Mouse (Mus musculus): Measurements from ENCODE around the gene Hist1h2ad. TPM values are rescaled to one million over a fixed set of nuclear protein-coding genes. Genes with fewer than 3 reads are reported as not detected.
A peak's percentile ranks its signal among the peaks of the same experiment; 100 is the strongest.
"Not testable (repeated sequence)": the region's sequence is repeated elsewhere in the genome, so short reads cannot be mapped to it uniquely, and the experiment has no call there.

The Hist1h2ad gene
- 2.9 and 3.4 TPM in 2 replicates for polyA plus RNA-seq (2015; fragmentation: Nextera tagmentation; extraction: Ambion mirVana)

DNA sequence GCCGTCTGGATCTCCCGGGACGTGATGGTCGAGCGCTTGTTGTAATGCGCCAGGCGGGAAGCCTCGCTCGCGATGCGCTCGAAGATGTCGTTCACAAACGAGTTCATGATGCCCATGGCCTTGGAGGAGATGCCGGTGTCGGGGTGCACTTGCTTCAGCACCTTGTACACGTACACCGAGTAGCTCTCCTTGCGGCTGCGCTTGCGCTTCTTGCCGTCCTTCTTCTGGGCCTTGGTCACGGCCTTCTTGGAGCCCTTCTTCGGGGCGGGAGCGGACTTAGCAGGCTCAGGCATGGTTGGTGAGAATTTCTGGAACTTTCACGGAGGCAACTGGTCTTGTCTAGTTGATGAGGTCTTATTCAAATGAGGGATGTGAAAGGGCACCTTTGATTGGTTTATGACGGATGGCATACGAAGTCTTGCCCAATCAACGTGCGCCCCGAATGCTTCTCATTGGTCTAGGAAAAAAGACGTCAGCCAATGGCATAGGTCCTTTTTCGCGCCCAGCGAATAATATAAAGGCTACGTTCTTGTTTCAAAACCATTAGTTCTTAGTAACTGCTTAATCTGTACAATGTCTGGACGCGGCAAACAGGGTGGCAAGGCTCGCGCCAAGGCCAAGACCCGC, at the start of gene Hist1h2ad, which contains the start of gene Hist1h2bf:
Gene Hist1h2ad, plus strand, starts transcription at position 484 of the 627 bp plus-strand sequence.
Gene Hist1h2bf, minus strand, starts transcription at position 299 of the 627 bp plus-strand sequence.
- not testable (repeated sequence) for H3K36me3 ChIP-seq (ENCODE audit: control insufficient read depth, insufficient read depth, low read length); H3K27me3 ChIP-seq (ENCODE audit: control insufficient read depth, insufficient read depth, low read depth, low read length); H3K9me3 ChIP-seq (ENCODE audit: control insufficient read depth, low read length); H3K4me1 ChIP-seq (replicated peaks; ENCODE audit: control insufficient read depth, insufficient read depth, low read length)
- Histone ChIP-seq H3K9ac (ENCODE audit: low read length) (peak within 1 kb of the TSS; percentile 70), H3K27ac (ENCODE audit: low read length) (peak within 1 kb of the TSS; percentile 91), H3K4me2 (ENCODE audit: low read depth, low read length) (peak within 1 kb of the TSS; percentile 85), H3K4me3 (ENCODE audit: low read length) (peak within 1 kb of the TSS; percentile 52)
- ATAC-seq (ENCODE audit: low read depth), result peak; percentile 89
- WGBS, result 0% methylated on average over 27 of the region's 42 CpGs

DNA sequence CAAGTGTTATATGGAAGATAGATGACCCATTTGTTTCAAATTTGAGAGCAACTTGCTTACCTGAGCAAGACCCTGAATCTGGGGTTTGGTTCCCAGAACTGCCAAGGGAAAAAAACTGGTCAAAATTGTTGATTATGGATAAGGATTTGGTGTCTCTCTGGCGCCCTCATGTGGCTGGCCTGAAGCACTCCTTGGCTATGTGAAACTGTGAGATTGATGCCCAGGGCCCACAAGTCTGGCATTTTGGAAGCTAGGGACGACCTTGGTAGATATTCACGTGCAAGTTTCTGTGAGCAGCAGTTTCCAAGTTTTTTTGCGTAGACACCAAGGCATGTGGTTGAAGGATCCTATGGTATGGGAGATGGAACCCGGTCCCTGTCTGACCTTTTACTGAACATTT, 49.5 kb upstream of the Hist1h2ad start:
- peaks cover 12% of the 10 kb centered on the region; the same call in 1 of the 2 replicates for H3K4me1 ChIP-seq (replicated peaks; ENCODE audit: control insufficient read depth, insufficient read depth, low read length)
- H3K9me3 ChIP-seq (ENCODE audit: control insufficient read depth, low read length), result no peaks in the 10 kb centered on the region
- no peaks in the 10 kb centered on the region for H3K36me3 ChIP-seq (ENCODE audit: control insufficient read depth, insufficient read depth, low read length)
- no peak overlapping the region for H3K4me2 ChIP-seq (ENCODE audit: low read depth, low read length)
- no peak overlapping the region for H3K4me3 ChIP-seq (ENCODE audit: low read length)
- peak; percentile 21; the same call in 1 of the 2 replicates for ATAC-seq (ENCODE audit: low read depth)
- no peak overlapping the region for H3K27ac ChIP-seq (ENCODE audit: low read length)
- no peak overlapping the region for H3K9ac ChIP-seq (ENCODE audit: low read length)
- WGBS, result 6% methylated on average over 5 of the region's 5 CpGs
- H3K27me3 ChIP-seq (ENCODE audit: control insufficient read depth, insufficient read depth, low read depth, low read length), result no peaks in the 10 kb centered on the region

DNA sequence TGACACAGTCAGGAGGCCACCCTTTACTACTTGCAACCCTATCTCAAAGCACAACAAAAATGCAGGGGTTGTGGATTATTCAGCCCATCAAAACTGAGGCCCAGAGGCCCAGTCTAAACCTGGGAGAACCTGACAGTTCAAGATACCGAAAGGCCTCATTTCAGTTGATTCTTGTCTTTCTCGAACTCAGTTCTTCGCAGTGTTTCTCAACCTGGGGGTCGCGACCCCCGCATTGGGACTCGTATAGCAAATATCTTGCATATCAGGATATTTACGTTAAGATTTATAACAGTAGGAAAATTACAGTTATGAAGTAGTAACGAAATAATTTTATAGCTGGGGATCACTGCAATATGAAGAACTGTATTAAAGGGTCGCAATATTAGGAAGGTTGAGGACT, 48.3 kb upstream of the Hist1h2ad start:
- H3K4me3 ChIP-seq (ENCODE audit: low read length), result peak overlapping the region; percentile 52
- H3K36me3 ChIP-seq (ENCODE audit: control insufficient read depth, insufficient read depth, low read length), result no peaks in the 10 kb centered on the region
- peak overlapping the region; percentile 21 for H3K9ac ChIP-seq (ENCODE audit: low read length)
- H3K4me2 ChIP-seq (ENCODE audit: low read depth, low read length), result peak overlapping the region; percentile 62
- WGBS, result under 1% methylated on average over 10 of the region's 10 CpGs
- peaks cover 12% of the 10 kb centered on the region; the same call in 1 of the 2 replicates for H3K4me1 ChIP-seq (replicated peaks; ENCODE audit: control insufficient read depth, insufficient read depth, low read length)
- ATAC-seq (ENCODE audit: low read depth), result no peak
- no peaks in the 10 kb centered on the region for H3K27me3 ChIP-seq (ENCODE audit: control insufficient read depth, insufficient read depth, low read depth, low read length)
- no peak overlapping the region for H3K27ac ChIP-seq (ENCODE audit: low read length)
- no peaks in the 10 kb centered on the region for H3K9me3 ChIP-seq (ENCODE audit: control insufficient read depth, low read length)

DNA sequence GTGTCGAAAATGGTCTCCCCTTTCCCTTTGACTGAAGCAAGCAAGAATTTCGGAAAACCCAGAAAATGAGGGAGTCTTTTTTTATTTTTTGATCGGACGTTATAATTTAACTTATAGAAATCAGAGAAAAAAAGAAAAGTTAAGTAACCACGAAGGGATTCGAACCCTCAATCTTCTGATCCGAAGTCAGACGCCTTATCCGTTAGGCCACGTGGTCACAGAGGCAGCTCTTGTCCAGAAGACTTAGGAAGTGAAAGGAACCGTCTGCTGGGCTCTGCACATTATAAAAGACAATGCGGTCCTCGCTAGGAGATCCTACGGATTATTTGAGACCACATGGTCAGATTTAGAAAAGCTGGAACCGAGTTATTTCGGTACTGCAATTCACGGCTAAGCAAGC, 47.9 kb upstream of the Hist1h2ad start:
- WGBS, result under 1% methylated on average over 17 of the region's 17 CpGs
- peak; percentile 42; the same call in 1 of the 2 replicates for ATAC-seq (ENCODE audit: low read depth)

GRCm38 (mm10) chr13:23529005-23529404, 45.2 kb upstream of the Hist1h2ad start:
- no peak overlapping the region for H3K4me2 ChIP-seq (ENCODE audit: low read depth, low read length)
- no peaks in the 10 kb centered on the region for H3K27me3 ChIP-seq (ENCODE audit: control insufficient read depth, insufficient read depth, low read depth, low read length)
- H3K9me3 ChIP-seq (ENCODE audit: control insufficient read depth, low read length), result no peaks in the 10 kb centered on the region
- no peaks in the 10 kb centered on the region for H3K36me3 ChIP-seq (ENCODE audit: control insufficient read depth, insufficient read depth, low read length)
- H3K4me1 ChIP-seq (replicated peaks; ENCODE audit: control insufficient read depth, insufficient read depth, low read length), result peaks cover 18% of the 10 kb centered on the region
- no peak for ATAC-seq (ENCODE audit: low read depth)
- H3K4me3 ChIP-seq (ENCODE audit: low read length), result no peak overlapping the region
- 70% methylated on average over 5 of the region's 5 CpGs for WGBS
- no peak overlapping the region for H3K27ac ChIP-seq (ENCODE audit: low read length)
- H3K9ac ChIP-seq (ENCODE audit: low read length), result no peak overlapping the region

More for the DNA sequence above, 47.9 kb upstream of the Hist1h2ad start:
- Histone ChIP-seq H3K4me1 (replicated peaks; ENCODE audit: control insufficient read depth, insufficient read depth, low read length) (peaks cover 12% of the 10 kb centered on the region; the same call in 1 of the 2 replicates), H3K4me3 (ENCODE audit: low read length) (peak overlapping the region; percentile 52), H3K27ac (ENCODE audit: low read length) (peak overlapping the region; percentile 57; the same call in 1 of the 2 replicates), H3K36me3 (ENCODE audit: control insufficient read depth, insufficient read depth, low read length) (no peaks in the 10 kb centered on the region), H3K27me3 (ENCODE audit: control insufficient read depth, insufficient read depth, low read depth, low read length) (no peaks in the 10 kb centered on the region), H3K4me2 (ENCODE audit: low read depth, low read length) (peak overlapping the region; percentile 62), H3K9ac (ENCODE audit: low read length) (peak overlapping the region; percentile 64), H3K9me3 (ENCODE audit: control insufficient read depth, low read length) (no peaks in the 10 kb centered on the region)

GRCm38 (mm10) chr13:23529480-23530165, 44.6 kb upstream of the Hist1h2ad start:
- peak overlapping the region; percentile 97; the same call in 1 of the 2 replicates for H3K27ac ChIP-seq (ENCODE audit: low read length)
- H3K27me3 ChIP-seq (ENCODE audit: control insufficient read depth, insufficient read depth, low read depth, low read length), result no peaks in the 10 kb centered on the region
- H3K9ac ChIP-seq (ENCODE audit: low read length), result peak overlapping the region; percentile 73
- ATAC-seq (ENCODE audit: low read depth), result no peak
- H3K4me3 ChIP-seq (ENCODE audit: low read length), result peak overlapping the region; percentile 52
- H3K36me3 ChIP-seq (ENCODE audit: control insufficient read depth, insufficient read depth, low read length), result no peaks in the 10 kb centered on the region
- H3K4me1 ChIP-seq (replicated peaks; ENCODE audit: control insufficient read depth, insufficient read depth, low read length), result peaks cover 18% of the 10 kb centered on the region
- H3K4me2 ChIP-seq (ENCODE audit: low read depth, low read length), result peak overlapping the region; percentile 58
- WGBS, result 15% methylated on average over 2 of the region's 2 CpGs
- no peaks in the 10 kb centered on the region for H3K9me3 ChIP-seq (ENCODE audit: control insufficient read depth, low read length)

- peak overlapping the region; percentile 52 for H3K4me3 ChIP-seq (ENCODE audit: low read length)
- no peaks in the 10 kb centered on the region for H3K27me3 ChIP-seq (ENCODE audit: control insufficient read depth, insufficient read depth, low read depth, low read length)
- no peaks in the 10 kb centered on the region for H3K36me3 ChIP-seq (ENCODE audit: control insufficient read depth, insufficient read depth, low read length)
- ATAC-seq (ENCODE audit: low read depth), result 0 out of 2 replicates have a peak, but pooled peaks have one; percentile 17
- peak overlapping the region; percentile 73 for H3K9ac ChIP-seq (ENCODE audit: low read length)
- H3K4me2 ChIP-seq (ENCODE audit: low read depth, low read length), result peak overlapping the region; percentile 58
- peaks cover 18% of the 10 kb centered on the region for H3K4me1 ChIP-seq (replicated peaks; ENCODE audit: control insufficient read depth, insufficient read depth, low read length)
- under 1% methylated on average over 20 of the region's 20 CpGs for WGBS
- no peaks in the 10 kb centered on the region for H3K9me3 ChIP-seq (ENCODE audit: control insufficient read depth, low read length)
- H3K27ac ChIP-seq (ENCODE audit: low read length), result peak overlapping the region; percentile 97
Measured at GRCm38 (mm10) chr13:23530181-23530900, 43.8 kb upstream of the Hist1h2ad start.

- H3K9ac ChIP-seq (ENCODE audit: low read length), result peak within 1 kb of the TSS; percentile 73
- no peaks in the 10 kb centered on the region for H3K27me3 ChIP-seq (ENCODE audit: control insufficient read depth, insufficient read depth, low read depth, low read length)
- peak within 1 kb of the TSS; percentile 52 for H3K4me3 ChIP-seq (ENCODE audit: low read length)
- WGBS, result under 1% methylated on average over 54 of the region's 70 CpGs
- H3K9me3 ChIP-seq (ENCODE audit: control insufficient read depth, low read length), result no peaks in the 10 kb centered on the region
- ATAC-seq (ENCODE audit: low read depth), result peak; percentile 81
- no peaks in the 10 kb centered on the region for H3K36me3 ChIP-seq (ENCODE audit: control insufficient read depth, insufficient read depth, low read length)
- H3K27ac ChIP-seq (ENCODE audit: low read length), result peak within 1 kb of the TSS; percentile 97
- peaks cover 15% of the 10 kb centered on the region for H3K4me1 ChIP-seq (replicated peaks; ENCODE audit: control insufficient read depth, insufficient read depth, low read length)
- peak within 1 kb of the TSS; percentile 58 for H3K4me2 ChIP-seq (ENCODE audit: low read depth, low read length)
Measured at GRCm38 (mm10) chr13:23530901-23531875, 43.0 kb upstream of the Hist1h2ad start, which contains the start of gene Hist1h4h. Gene Hist1h4h, plus strand, starts transcription at chr13:23531050.

All from lung, embryonic 16.5 days (tissue).